10 mouse cellular contexts compared by ENCODE assay signal in genomic region chr11:97817379-97817778, GRCm38 (mm10). TPM values are rescaled to one million over a fixed set of nuclear protein-coding genes. Genes with fewer than 3 reads are reported as not detected.
A peak's percentile ranks its signal among the peaks of the same experiment; 100 is the strongest.
DNase-seq lines count a peak whose midpoint lies in the region; ATAC-seq lines count a peak whose summit lies in the region.
"Had no signal": no experiment of that assay in that cellular context is flagged by ENCODE, and none has a peak within 500 bp of the region (broad histone marks: within the 10 kb centered on the region; RNA-seq: fewer than 3 reads in every experiment).

No protein-coding gene starts in this region.

- H3K27me3 ChIP-seq in midbrain, embryonic 12.5 days, result no peaks in the 10 kb centered on the region
- H3K27me3 ChIP-seq in midbrain, embryonic 14.5 days (ENCODE audit: control insufficient read depth, insufficient read depth, low read length), result no peaks in the 10 kb centered on the region
- no peaks in the 10 kb centered on the region for H3K27me3 ChIP-seq in kidney, embryonic 16.5 days (ENCODE audit: insufficient read depth, low read length)
- H3K27me3 ChIP-seq in stomach, embryonic 16.5 days (ENCODE audit: control insufficient read depth, insufficient read depth, low read length), result no peaks in the 10 kb centered on the region

- peak; percentile 64 to 82 for DNase-seq in adrenal gland, adult (ENCODE audit: inconsistent age in 2 of 2, low spot score in 1 of 2)
- no peak for DNase-seq in adrenal gland, adult 18-20 months (ENCODE audit: low spot score in 2 of 2)
- DNase-seq in midbrain, embryonic 14.5 days, result no peak
- DNase-seq in right cerebral cortex, postnatal 25 days, result no peak
- DNase-seq in cerebellum, adult 9-10 months, result no peak
- DNase-seq: cerebellum, postnatal 36 days had no signal

- no peak for ATAC-seq in midbrain, embryonic 12.5 days (ENCODE audit: low FRiP score, low read depth)
- no peak for ATAC-seq in midbrain, embryonic 14.5 days (ENCODE audit: low FRiP score, low TSS enrichment)
- ATAC-seq in kidney, embryonic 16.5 days (ENCODE audit: low FRiP score, low TSS enrichment), result no peak
- peak; percentile 31; the same call in 1 of the 2 replicates for ATAC-seq in stomach, embryonic 16.5 days (ENCODE audit: insufficient read depth, low FRiP score)

- WGBS in midbrain, embryonic 12.5 days, result 41% methylated on average over 5 of the region's 5 CpGs
- WGBS in midbrain, embryonic 14.5 days, result 46% methylated on average over 5 of the region's 5 CpGs
- 34% methylated on average over 5 of the region's 5 CpGs for WGBS in kidney, embryonic 16.5 days
- whole genome bisulfite sequencing in stomach, embryonic 16.5 days, result 28% methylated on average over 5 of the region's 5 CpGs

- 0 out of 2 replicates have a peak overlapping the region, but pooled peaks have one; percentile 35 for H3K27ac ChIP-seq in midbrain, embryonic 12.5 days (replicated peaks)
- no peak overlapping the region for H3K27ac ChIP-seq in midbrain, embryonic 14.5 days (replicated peaks; ENCODE audit: low read depth, low read length)
- peak overlapping the region; percentile 54; the same call in 1 of the 2 replicates for H3K27ac ChIP-seq in kidney, embryonic 16.5 days (ENCODE audit: low read length)
- peak overlapping the region; percentile 78 for H3K27ac ChIP-seq in stomach, embryonic 16.5 days (ENCODE audit: low read length)

- no peaks in the 10 kb centered on the region for H3K9me3 ChIP-seq in midbrain, embryonic 12.5 days
- H3K9me3 ChIP-seq in midbrain, embryonic 14.5 days (ENCODE audit: control insufficient read depth, low read length), result no peaks in the 10 kb centered on the region
- H3K9me3 ChIP-seq in kidney, embryonic 16.5 days (ENCODE audit: low read length), result no peaks in the 10 kb centered on the region
- H3K9me3 ChIP-seq in stomach, embryonic 16.5 days (replicated peaks; ENCODE audit: control insufficient read depth, low read length), result no peaks in the 10 kb centered on the region

- no peak overlapping the region for H3K9ac ChIP-seq in midbrain, embryonic 12.5 days (replicated peaks)
- H3K9ac ChIP-seq in midbrain, embryonic 14.5 days (replicated peaks; ENCODE audit: low read length), result no peak overlapping the region
- H3K9ac ChIP-seq in kidney, embryonic 16.5 days (replicated peaks; ENCODE audit: low read length), result 0 out of 2 replicates have a peak overlapping the region, but pooled peaks have one; percentile 19
- H3K9ac ChIP-seq in stomach, embryonic 16.5 days (ENCODE audit: low read length), result no peak overlapping the region

- peaks cover 62% of the 10 kb centered on the region for H3K4me1 ChIP-seq in midbrain, embryonic 12.5 days
- peaks cover 37% of the 10 kb centered on the region for H3K4me1 ChIP-seq in midbrain, embryonic 14.5 days (ENCODE audit: control insufficient read depth, insufficient read depth, low read length)
- peaks cover 74% of the 10 kb centered on the region for H3K4me1 ChIP-seq in kidney, embryonic 16.5 days (ENCODE audit: insufficient read depth, low read length)
- peaks cover 72% of the 10 kb centered on the region for H3K4me1 ChIP-seq in stomach, embryonic 16.5 days (ENCODE audit: control insufficient read depth, insufficient read depth, low read length)

- H3K36me3 ChIP-seq in midbrain, embryonic 12.5 days, result peaks cover 26% of the 10 kb centered on the region
- H3K36me3 ChIP-seq in midbrain, embryonic 14.5 days (ENCODE audit: control insufficient read depth, insufficient read depth, low read length), result peaks cover 57% of the 10 kb centered on the region
- H3K36me3 ChIP-seq in kidney, embryonic 16.5 days (ENCODE audit: insufficient read depth, low read length), result peaks cover 34% of the 10 kb centered on the region
- no peaks in the 10 kb centered on the region for H3K36me3 ChIP-seq in stomach, embryonic 16.5 days (ENCODE audit: control insufficient read depth, insufficient read depth, low read length)

- no peak overlapping the region for H3K4me3 ChIP-seq in midbrain, embryonic 12.5 days
- H3K4me3 ChIP-seq in midbrain, embryonic 14.5 days (replicated peaks; ENCODE audit: low read depth, low read length), result no peak overlapping the region
- no peak overlapping the region for H3K4me3 ChIP-seq in kidney, embryonic 16.5 days (ENCODE audit: low read length)
- H3K4me3 ChIP-seq in stomach, embryonic 16.5 days (replicated peaks; ENCODE audit: low read length), result no peak overlapping the region

- H3K4me2 ChIP-seq in midbrain, embryonic 12.5 days (replicated peaks), result no peak overlapping the region
- H3K4me2 ChIP-seq in midbrain, embryonic 14.5 days (ENCODE audit: low read length), result no peak overlapping the region
- no peak overlapping the region for H3K4me2 ChIP-seq in kidney, embryonic 16.5 days (replicated peaks; ENCODE audit: low read depth, low read length)
- 0 out of 2 replicates have a peak overlapping the region, but pooled peaks have one; percentile 6 for H3K4me2 ChIP-seq in stomach, embryonic 16.5 days (ENCODE audit: low read depth, low read length)

RNA-seq across cellular contexts. Expression of gene Lasp1, which starts 18.6 kb away (rescaled TPM):
- total RNA-seq in adrenal gland, adult 18-20 months (2021), result 100 to 1,000 TPM in 1 of 2 experiments, 10 to 100 TPM in 1; 94.0 to 145 TPM
- 102 and 106 TPM in 2 replicates for polyA plus RNA-seq in midbrain, embryonic 12.5 days (2016; fragmentation: Nextera tagmentation; extraction: Ambion mirVana)
- polyA plus RNA-seq in midbrain, embryonic 14.5 days (2014; fragmentation: Nextera tagmentation; extraction: Ambion mirVana), result 114 and 138 TPM in 2 replicates
- polyA plus RNA-seq in kidney, embryonic 16.5 days (2015; fragmentation: Nextera tagmentation; extraction: Ambion mirVana), result 133 TPM in 2 replicates
- polyA plus RNA-seq in stomach, embryonic 16.5 days (2015; fragmentation: Nextera tagmentation; extraction: Ambion mirVana), result 130 and 143 TPM in 2 replicates

RNA-seq across cellular contexts. Expression of gene B230217C12Rik, which starts 23.2 kb away (rescaled TPM):
- 1 to 10 TPM; 3.7 to 4.0 TPM for total RNA-seq in adrenal gland, adult 18-20 months (2021)
- polyA plus RNA-seq in midbrain, embryonic 12.5 days (2016; fragmentation: Nextera tagmentation; extraction: Ambion mirVana), result 14.2 and 15.8 TPM in 2 replicates
- 32.4 and 36.5 TPM in 2 replicates for polyA plus RNA-seq in midbrain, embryonic 14.5 days (2014; fragmentation: Nextera tagmentation; extraction: Ambion mirVana)
- polyA plus RNA-seq in kidney, embryonic 16.5 days (2015; fragmentation: Nextera tagmentation; extraction: Ambion mirVana), result 4.3 and 6.7 TPM in 2 replicates
- 3.7 and 3.8 TPM in 2 replicates for polyA plus RNA-seq in stomach, embryonic 16.5 days (2015; fragmentation: Nextera tagmentation; extraction: Ambion mirVana)

RNA-seq across cellular contexts. Expression of gene Rpl23, which starts 35.1 kb away (rescaled TPM):
- total RNA-seq in adrenal gland, adult 18-20 months (2021), result 100 to 1,000 TPM; 830 to 834 TPM
- polyA plus RNA-seq in midbrain, embryonic 12.5 days (2016; fragmentation: Nextera tagmentation; extraction: Ambion mirVana), result 370 and 378 TPM in 2 replicates
- polyA plus RNA-seq in midbrain, embryonic 14.5 days (2014; fragmentation: Nextera tagmentation; extraction: Ambion mirVana), result 363 and 413 TPM in 2 replicates
- 428 and 460 TPM in 2 replicates for polyA plus RNA-seq in kidney, embryonic 16.5 days (2015; fragmentation: Nextera tagmentation; extraction: Ambion mirVana)
- polyA plus RNA-seq in stomach, embryonic 16.5 days (2015; fragmentation: Nextera tagmentation; extraction: Ambion mirVana), result 439 and 586 TPM in 2 replicates

RNA-seq across cellular contexts. Expression of gene 1700001P01Rik, which starts 41.7 kb away (rescaled TPM):
- not detected for total RNA-seq in adrenal gland, adult 18-20 months (2021)
- polyA plus RNA-seq in midbrain, embryonic 12.5 days (2016; fragmentation: Nextera tagmentation; extraction: Ambion mirVana), result 0.31 and 1.3 TPM in 2 replicates
- polyA plus RNA-seq in midbrain, embryonic 14.5 days (2014; fragmentation: Nextera tagmentation; extraction: Ambion mirVana), result not detected in 2 replicates
- 0.27 and 0.31 TPM in 2 replicates for polyA plus RNA-seq in kidney, embryonic 16.5 days (2015; fragmentation: Nextera tagmentation; extraction: Ambion mirVana)
- not detected in 2 replicates for polyA plus RNA-seq in stomach, embryonic 16.5 days (2015; fragmentation: Nextera tagmentation; extraction: Ambion mirVana)
- polyA plus RNA-seq: kidney, postnatal 0 days had no signal

RNA-seq across cellular contexts. Expression of gene Cwc25, which starts 51.0 kb away (rescaled TPM):
- total RNA-seq in adrenal gland, adult 18-20 months (2021), result 10 to 100 TPM; 18.2 to 21.1 TPM
- polyA plus RNA-seq in midbrain, embryonic 12.5 days (2016; fragmentation: Nextera tagmentation; extraction: Ambion mirVana), result 22.3 and 24.4 TPM in 2 replicates
- polyA plus RNA-seq in midbrain, embryonic 14.5 days (2014; fragmentation: Nextera tagmentation; extraction: Ambion mirVana), result 10.9 and 13.2 TPM in 2 replicates
- polyA plus RNA-seq in kidney, embryonic 16.5 days (2015; fragmentation: Nextera tagmentation; extraction: Ambion mirVana), result 15.1 and 18.4 TPM in 2 replicates
- 15.0 and 16.3 TPM in 2 replicates for polyA plus RNA-seq in stomach, embryonic 16.5 days (2015; fragmentation: Nextera tagmentation; extraction: Ambion mirVana)

Comparison
In these comparisons a context has a peak if more than half of its experiments do, and no peak if none do; other contexts are left out.
1. DNase-seq: peak in adrenal gland, adult (2 of 2); none in adrenal gland, adult 18-20 months (0 of 2), midbrain, embryonic 14.5 days (single experiment), right cerebral cortex, postnatal 25 days (single experiment) and cerebellum, adult 9-10 months (single experiment).